Mouse (Mus musculus) E14TG2a.4 (cell line): ENCODE measurements around the gene Smad3.

Source experiments
- H3K27me3 ChIP-seq: 2 replicates; pipeline ENCODE4 v1.6.1; 2014; ENCODE audit warnings: low read length, control low read depth; ENCODE audit not compliant: insufficient read depth
- H3K36me3 ChIP-seq: 2 replicates; pipeline ENCODE4 v1.6.1; 2014; ENCODE audit warnings: low read length, control low read depth; ENCODE audit not compliant: insufficient read depth
- H3K4me1 ChIP-seq: replicated peaks from 2 replicates; pipeline ENCODE4 v1.6.1; 2014; ENCODE audit warnings: low read depth, low read length, control low read depth
- H3K4me3 ChIP-seq: replicated peaks from 2 replicates; pipeline ENCODE4 v1.5.1; 2014; ENCODE audit warnings: mild to moderate bottlenecking, low read length
- H3K9me3 ChIP-seq: 2 replicates; pipeline ENCODE4 v1.6.1; 2014; ENCODE audit warnings: low read length, control low read depth
- CTCF ChIP-seq: conservative IDR thresholded peaks from 2 replicates; pipeline ENCODE4 v1.5.1; 2014; ENCODE audit warnings: low read length
- NANOG ChIP-seq: IDR thresholded peaks from 2 replicates; pipeline ENCODE4 v1.6.1; 2014; ENCODE audit warnings: borderline replicate concordance, low read length, mixed read lengths
- POU5F1 ChIP-seq: IDR thresholded peaks from 2 replicates; pipeline ENCODE4 v1.6.1; 2014; ENCODE audit warnings: low read length, borderline replicate concordance

Gene Smad3

DNA sequence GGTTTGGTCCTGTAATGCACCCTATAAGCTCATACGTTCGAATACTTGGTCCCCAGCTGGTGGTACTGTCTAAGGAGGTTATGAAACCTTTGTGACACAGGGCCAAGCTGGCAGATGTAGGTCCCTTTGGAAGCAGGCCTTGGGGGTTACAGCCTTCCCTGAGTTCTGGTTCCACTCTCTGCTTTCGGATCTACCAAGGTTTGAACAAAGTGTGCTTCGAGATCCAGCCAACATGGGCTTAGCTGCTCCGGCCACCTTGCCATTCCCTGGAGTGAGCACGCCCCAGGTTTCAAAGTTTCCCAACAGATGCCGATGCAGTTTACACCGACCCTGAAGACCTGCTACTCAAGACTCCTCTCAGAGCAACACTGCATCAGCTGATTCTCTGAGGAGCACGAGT, 99.4 kb downstream of the Smad3 start:
- H3K9me3 ChIP-seq = no peaks in the 10 kb centered on the region
- no peak for TF ChIP-seq CTCF
- TF ChIP-seq POU5F1 = no peak
- TF ChIP-seq NANOG = no peak
- no peak overlapping the region for H3K4me3 ChIP-seq
- H3K27me3 ChIP-seq = no peaks in the 10 kb centered on the region
- peaks cover 7% of the 10 kb centered on the region for H3K4me1 ChIP-seq
- H3K36me3 ChIP-seq = peaks cover 12% of the 10 kb centered on the region

DNA sequence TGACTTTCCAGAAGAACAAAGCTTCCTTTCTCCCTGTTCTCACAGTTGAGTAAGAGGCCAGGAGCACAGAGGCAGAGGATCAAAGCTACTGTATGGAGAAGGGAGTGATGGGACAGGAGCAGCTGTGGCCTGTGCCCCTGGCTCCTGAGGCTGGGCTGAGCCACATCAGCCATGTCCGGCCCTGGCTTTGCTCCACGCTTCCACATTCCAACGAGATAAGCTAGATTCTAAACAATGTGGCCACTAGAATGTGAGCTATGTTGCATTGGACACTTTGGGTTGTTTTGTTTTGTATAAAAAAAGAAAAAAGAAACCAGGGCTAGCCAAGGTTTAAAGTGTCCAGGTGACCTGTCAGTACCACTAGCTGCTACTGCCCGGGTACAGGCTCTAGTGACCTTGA, 100.6 kb downstream of the Smad3 start:
- Histone ChIP-seq H3K4me3 (no peak overlapping the region), H3K9me3 (no peaks in the 10 kb centered on the region), H3K4me1 (peaks cover 8% of the 10 kb centered on the region), H3K36me3 (peaks cover 21% of the 10 kb centered on the region), H3K27me3 (no peaks in the 10 kb centered on the region)
- no peak for TF ChIP-seq CTCF
- TF ChIP-seq POU5F1 = no peak
- no peak for TF ChIP-seq NANOG

DNA sequence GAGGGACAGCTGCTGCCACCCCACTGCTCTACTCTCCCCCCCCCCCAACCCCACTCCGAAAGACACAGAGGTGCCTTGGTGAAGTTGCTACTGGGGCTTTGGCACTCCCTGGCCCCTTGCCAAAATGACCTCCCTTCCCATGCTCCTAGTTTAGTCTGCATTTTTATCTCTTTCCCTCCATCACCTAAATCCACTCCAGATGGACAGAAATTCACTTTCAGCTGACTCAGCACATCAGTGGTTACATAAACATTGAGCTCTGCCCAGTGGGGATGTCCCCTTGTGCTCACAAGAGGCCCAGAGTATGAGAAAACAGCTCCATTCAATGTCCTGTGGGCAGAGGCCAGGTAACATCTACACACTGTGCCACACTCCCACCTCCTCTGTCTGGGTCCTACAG, 102.7 kb downstream of the Smad3 start:
- no peak for TF ChIP-seq CTCF
- no peak for TF ChIP-seq NANOG
- TF ChIP-seq POU5F1 = no peak
- no peak overlapping the region for H3K4me3 ChIP-seq
- peaks cover 22% of the 10 kb centered on the region for H3K4me1 ChIP-seq
- H3K36me3 ChIP-seq = peaks cover 26% of the 10 kb centered on the region
- no peaks in the 10 kb centered on the region for H3K9me3 ChIP-seq
- H3K27me3 ChIP-seq = no peaks in the 10 kb centered on the region

DNA sequence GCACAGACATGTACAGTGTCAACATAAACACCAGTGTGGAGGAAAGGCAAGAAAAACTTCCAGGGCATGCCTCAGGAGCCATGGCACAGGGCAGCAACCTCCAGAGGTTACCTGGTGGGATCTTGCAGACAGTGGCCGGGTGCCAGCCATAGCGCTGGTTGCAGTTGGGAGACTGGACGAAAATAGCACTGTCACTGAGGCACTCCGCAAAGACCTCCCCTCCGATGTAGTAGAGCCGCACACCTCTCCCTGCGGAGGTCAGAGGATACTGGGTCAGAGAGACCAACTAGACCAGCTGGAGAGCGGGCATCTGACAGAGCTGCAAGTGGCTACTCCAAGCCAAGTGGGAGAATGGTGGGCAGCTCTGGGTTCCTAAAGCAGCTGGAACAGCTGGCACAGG, 103.2 kb downstream of the Smad3 start:
- Histone ChIP-seq H3K4me3 (no peak overlapping the region), H3K9me3 (no peaks in the 10 kb centered on the region), H3K4me1 (peaks cover 22% of the 10 kb centered on the region), H3K27me3 (no peaks in the 10 kb centered on the region), H3K36me3 (peaks cover 31% of the 10 kb centered on the region)
- TF ChIP-seq CTCF (no peak), NANOG (no peak), POU5F1 (no peak)

DNA sequence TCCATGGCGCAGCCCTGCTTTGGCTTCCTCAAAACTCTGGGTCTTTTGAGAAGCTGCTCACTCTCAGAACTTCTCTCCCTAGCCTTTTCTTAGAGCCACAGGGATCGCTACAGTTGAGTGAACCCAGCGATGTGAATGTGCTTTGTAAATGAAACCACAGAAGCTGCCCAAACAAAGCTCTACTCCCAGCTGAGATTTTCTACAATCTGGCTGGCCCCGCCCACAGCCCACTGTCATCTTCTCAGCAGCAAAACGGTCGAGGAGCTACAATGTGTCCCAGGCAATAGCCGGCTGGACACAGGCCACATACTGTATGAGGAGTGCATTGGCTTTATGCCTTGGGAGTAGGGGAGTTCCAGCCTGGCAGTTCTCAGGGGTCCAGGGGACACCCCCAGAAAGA, 104.1 kb downstream of the Smad3 start:
- Histone ChIP-seq H3K4me3 (no peak overlapping the region), H3K4me1 (peaks cover 22% of the 10 kb centered on the region)
- TF ChIP-seq CTCF (no peak), POU5F1 (no peak)

DNA sequence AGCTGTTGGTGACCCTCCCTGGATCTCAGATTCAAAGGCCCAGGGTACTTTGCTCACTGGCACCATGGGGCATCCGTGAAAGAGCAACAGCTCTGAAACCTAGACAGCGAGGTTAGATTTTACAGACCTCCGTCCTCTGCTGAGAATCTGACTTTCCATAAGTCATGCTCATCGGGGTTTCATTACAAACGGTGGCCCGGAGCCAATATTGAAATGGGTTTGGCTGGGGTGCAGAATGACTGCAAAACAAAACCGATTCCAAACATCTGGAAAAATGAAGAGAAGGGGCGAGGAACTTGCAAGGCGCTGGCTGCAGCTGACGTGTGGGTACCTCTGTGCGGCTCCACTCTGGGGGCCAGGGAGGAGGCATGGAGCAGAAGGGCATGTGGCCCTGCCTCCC, 106.2 kb downstream of the Smad3 start:
- H3K27me3 ChIP-seq = no peaks in the 10 kb centered on the region
- TF ChIP-seq NANOG = no peak
- TF ChIP-seq POU5F1 = no peak
- TF ChIP-seq CTCF = no peak
- 0 out of 2 replicates have a peak overlapping the region, but pooled peaks have one; percentile 67 for H3K4me3 ChIP-seq
- H3K9me3 ChIP-seq = no peaks in the 10 kb centered on the region
- H3K36me3 ChIP-seq = peaks cover 46% of the 10 kb centered on the region
- H3K4me1 ChIP-seq = peaks cover 24% of the 10 kb centered on the region

More for the DNA sequence above, 104.1 kb downstream of the Smad3 start:
- Histone ChIP-seq H3K9me3 (no peaks in the 10 kb centered on the region), H3K27me3 (no peaks in the 10 kb centered on the region), H3K36me3 (peaks cover 40% of the 10 kb centered on the region)

DNA sequence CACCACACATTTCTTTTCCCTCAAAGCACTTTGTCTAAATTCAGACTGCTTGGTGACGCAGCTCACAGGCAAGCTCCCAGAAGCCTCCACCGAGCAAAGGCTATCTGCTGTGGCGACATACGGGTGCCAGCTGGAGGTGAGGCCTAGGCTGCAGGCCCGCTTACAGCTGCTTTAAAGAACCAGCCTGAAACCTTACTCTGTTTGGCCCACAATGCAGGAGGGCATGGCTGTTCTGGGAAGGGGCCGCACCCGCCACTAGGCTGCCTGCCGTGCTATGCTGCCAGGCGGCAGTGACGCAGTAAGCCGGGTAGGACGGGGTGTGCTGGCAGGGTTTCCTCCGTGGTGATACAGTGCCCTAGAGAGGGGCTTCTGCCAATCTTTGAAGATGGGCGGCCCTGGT, 106.9 kb downstream of the Smad3 start:
- Histone ChIP-seq H3K36me3 (peaks cover 46% of the 10 kb centered on the region), H3K4me3 (peak overlapping the region; percentile 67), H3K4me1 (peaks cover 24% of the 10 kb centered on the region), H3K9me3 (no peaks in the 10 kb centered on the region), H3K27me3 (no peaks in the 10 kb centered on the region)
- TF ChIP-seq CTCF (no peak), NANOG (no peak), POU5F1 (no peak)

DNA sequence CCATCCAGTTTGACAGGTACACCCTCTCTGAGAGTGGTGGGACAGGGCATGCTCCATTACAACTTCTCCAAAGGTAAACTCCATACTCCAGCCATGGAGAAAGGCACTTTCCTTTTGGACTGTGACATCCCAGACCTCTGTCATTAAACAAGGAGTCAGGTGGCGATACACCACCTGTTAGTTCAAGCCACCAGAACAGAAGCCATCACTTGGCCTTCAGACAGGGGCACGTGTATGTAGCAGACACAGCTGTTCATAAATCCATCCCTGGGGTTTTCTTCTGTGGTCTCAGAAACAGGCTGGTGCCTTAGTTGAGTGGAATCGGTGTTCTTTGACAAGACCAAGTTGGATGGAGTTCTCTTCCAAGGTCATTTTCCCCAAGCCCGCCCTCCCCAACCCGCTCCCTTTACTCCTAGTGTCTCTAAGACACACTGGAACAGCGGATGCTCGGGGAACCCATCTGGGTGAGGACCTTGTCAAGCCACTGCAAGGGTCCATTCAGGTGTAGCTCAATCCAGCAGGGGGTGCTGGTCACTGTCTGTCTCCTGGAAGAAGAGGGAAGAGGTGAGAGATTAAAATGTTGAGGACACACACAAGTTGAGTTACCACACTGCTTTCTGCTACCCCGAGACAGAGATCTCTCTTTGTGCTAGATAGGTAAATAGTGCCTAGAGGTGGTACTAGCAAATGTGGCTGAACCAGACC, 107.8 kb downstream of the Smad3 start:
- Histone ChIP-seq H3K36me3 (peaks cover 42% of the 10 kb centered on the region), H3K27me3 (no peaks in the 10 kb centered on the region), H3K4me3 (no peak overlapping the region), H3K9me3 (no peaks in the 10 kb centered on the region), H3K4me1 (peaks cover 28% of the 10 kb centered on the region)
- TF ChIP-seq NANOG (no peak), POU5F1 (no peak), CTCF (no peak)

DNA sequence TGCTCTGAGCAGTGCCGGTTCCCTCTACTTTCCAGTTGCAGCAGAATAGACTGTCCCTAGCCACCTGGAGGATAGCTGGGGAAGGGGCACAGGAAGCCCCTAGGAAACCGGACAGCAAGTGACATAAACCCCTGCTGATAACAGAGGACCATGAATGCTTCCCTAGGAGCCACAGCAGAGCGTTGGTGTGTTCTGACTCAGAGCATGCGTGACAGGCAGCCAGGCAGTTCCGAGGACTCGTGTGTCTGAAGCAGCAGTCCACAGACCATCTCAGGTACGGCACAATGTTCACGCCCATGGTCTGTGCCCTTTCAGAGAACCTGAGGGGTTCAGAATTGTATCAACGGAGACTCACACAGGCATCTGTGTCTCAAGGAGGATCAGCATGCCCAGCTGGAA, 109.3 kb downstream of the Smad3 start:
- H3K27me3 ChIP-seq = no peaks in the 10 kb centered on the region
- TF ChIP-seq NANOG (no peak), CTCF (no peak), POU5F1 (no peak)
- peaks cover 24% of the 10 kb centered on the region for H3K4me1 ChIP-seq
- peaks cover 48% of the 10 kb centered on the region for H3K36me3 ChIP-seq
- H3K9me3 ChIP-seq = no peaks in the 10 kb centered on the region
- H3K4me3 ChIP-seq = no peak overlapping the region
